Mouse (Mus musculus) Patski (cell line): ENCODE results near the gene Rnaseh2a. TPM values are rescaled to one million over a fixed set of nuclear protein-coding genes. Genes with fewer than 3 reads are reported as not detected.

ENCODE experiments used
- ATAC-seq: fragments of 100-300 bp; one replicate; pipeline ENCODE4 v1.8.0; 2021
- CTCF ChIA-PET: fragments of 350-600 bp; sonication (Branson Sonifier 250); formaldehyde crosslinking; loops from one replicate; lab custom pipeline; 2022; ENCODE audit warnings: inconsistent platforms; lab: Charles Lee
- POLR2A ChIA-PET: fragments of 350-600 bp; sonication (Branson Sonifier 250); formaldehyde crosslinking; loops from one replicate; lab custom pipeline; 2022; ENCODE audit warnings: antibody characterized with exemption, inconsistent platforms; lab: Charles Lee
- DNase-seq: peaks from one replicate; pipeline ENCODE4 v3.0.0-alpha.2; 2011; ENCODE audit warnings: low read depth, low spot score
- H3K27me3 ChIP-seq: fragments of 371-371 bp; one replicate; pipeline ENCODE4 v1.5.1; 2021
- CTCF ChIP-seq: fragments of 100-300 bp; IDR thresholded peaks from one replicate; pipeline ENCODE4 v1.5.1; 2021
- in situ Hi-C: fragments of 300-500 bp; cut with MboI; formaldehyde crosslinking; loops from 3 replicates; pipeline ENCODE4 v1.11.1; 2018; ENCODE audit warnings: low pct_unique_long_range_greater_than_20kb, mixed read lengths
- polyA plus RNA-seq: library from polyadenylated mRNA; unstranded; gene quantifications from one replicate; pipeline ENCODE4 v1.2.3, GENCODE M21; 2021

Gene Rnaseh2a
- polyA plus RNA-seq, 1 experiment from 2014 or later = 91.5 TPM

GRCm38 (mm10) chr8:84978248-84978940 is 8.8 kb upstream of the Rnaseh2a start, which contains the start of gene Junb:
Junb (minus strand) TSS chr8:84978718.
- no peak for DNase-seq
- ChIA-PET POLR2A (interaction anchor here (0.5 to 9.8 kb wide), 6 partner anchors 9 to 320 kb away, joined by 3 to 225 read pairs (median 4); partner anchors contain the start of genes Gm49661, Hook2, Prdx2 and Rnaseh2a), CTCF (interaction anchor here (1.0 to 13.4 kb wide), 2 partner anchors 12 to 21 kb away, joined by 4 to 351 read pairs; partner anchors contain the start of gene Hook2)
- no peaks in the 10 kb centered on the region for H3K27me3 ChIP-seq
- peak; percentile 22 for ATAC-seq
- in situ Hi-C loops = no loop called here
- TF ChIP-seq CTCF = no peak

GRCm38 (mm10) chr8:84977435-84978247 is 8.1 kb upstream of the Rnaseh2a start:
- no peak for TF ChIP-seq CTCF
- ChIA-PET CTCF (interaction anchor here (1.0 to 13.4 kb wide), 2 partner anchors 13 to 21 kb away, joined by 4 to 351 read pairs; partner anchors contain the start of gene Hook2), POLR2A (interaction anchor here (0.5 to 9.8 kb wide), 7 partner anchors 9 to 320 kb away, joined by 3 to 225 read pairs (median 5); partner anchors contain the start of genes Gm49661, Hook2, Prdx2 and Rnaseh2a)
- DNase-seq = no peak
- no peaks in the 10 kb centered on the region for H3K27me3 ChIP-seq
- no peak for ATAC-seq
- in situ Hi-C loops = no loop called here

- DNase-seq (no peak), ATAC-seq (no peak)
- CTCF ChIA-PET = interaction anchor here (3.0 to 13.4 kb wide), 2 partner anchors 8 to 14 kb away, joined by 24 to 351 read pairs; partner anchors contain the start of gene Hook2
- in situ Hi-C loops = no loop called here
- no peak for TF ChIP-seq CTCF
- H3K27me3 ChIP-seq = no peaks in the 10 kb centered on the region
- POLR2A ChIA-PET = interaction anchor here (0.9 to 9.8 kb wide), 5 partner anchors 8 to 50 kb away, joined by 3 to 225 read pairs (median 7); partner anchors contain the start of genes Gm49661, Hook2, Prdx2 and Rnaseh2a
Observed at GRCm38 (mm10) chr8:84976763-84977434, 7.3 kb upstream of the Rnaseh2a start.

- DNase-seq (no peak), ATAC-seq (peak; percentile 24)
- in situ Hi-C loops = no loop called here
- CTCF ChIA-PET = interaction anchor here (1.8 to 13.4 kb wide), 5 partner anchors 8 to 62 kb away, joined by 8 to 351 read pairs (median 24); partner anchors contain the start of gene Hook2
- H3K27me3 ChIP-seq = no peaks in the 10 kb centered on the region
- POLR2A ChIA-PET = interaction anchor here (0.9 to 9.8 kb wide), 7 partner anchors 9 to 50 kb away, joined by 3 to 225 read pairs (median 7); partner anchors contain the start of genes Hook2 and Trir
- TF ChIP-seq CTCF = no peak
Observed at GRCm38 (mm10) chr8:84976031-84976762, 6.6 kb upstream of the Rnaseh2a start.

- H3K27me3 ChIP-seq = no peaks in the 10 kb centered on the region
- in situ Hi-C loops = no loop called here
- DNase-seq (no peak), ATAC-seq (no peak)
- TF ChIP-seq CTCF = no peak
- POLR2A ChIA-PET = interaction anchor here (0.6 to 9.8 kb wide), 10 partner anchors 9 to 313 kb away, joined by 3 to 225 read pairs (median 6); partner anchors contain the start of genes Gm5741, Hook2, Ier2 and Trir
- CTCF ChIA-PET = interaction anchor here (1.0 to 13.4 kb wide), 10 partner anchors 9 to 70 kb away, joined by 3 to 351 read pairs (median 8); partner anchors contain the start of gene Hook2
Observed at GRCm38 (mm10) chr8:84975434-84975833, 5.9 kb upstream of the Rnaseh2a start.

- no peak for TF ChIP-seq CTCF
- POLR2A ChIA-PET = interaction anchor here (1.1 to 9.8 kb wide), 7 partner anchors 8 to 312 kb away, joined by 3 to 225 read pairs (median 5); partner anchors contain the start of genes Hook2 and Ier2
- CTCF ChIA-PET = interaction anchor here (0.9 to 13.4 kb wide), 12 partner anchors 9 to 69 kb away, joined by 3 to 351 read pairs (median 8); partner anchors contain the start of gene Hook2
- ATAC-seq = no peak
- no peaks in the 10 kb centered on the region for H3K27me3 ChIP-seq
- in situ Hi-C loops = no loop called here
- no peak for DNase-seq
Observed at GRCm38 (mm10) chr8:84974543-84975142, 5.1 kb upstream of the Rnaseh2a start.

- ChIA-PET POLR2A (interaction anchor here (1.1 to 9.8 kb wide), 5 partner anchors 14 to 55 kb away, joined by 3 to 225 read pairs (median 5); partner anchors contain the start of gene Hook2), CTCF (interaction anchor here (0.9 to 13.4 kb wide), 13 partner anchors 8 to 161 kb away, joined by 3 to 351 read pairs (median 8); partner anchors contain the start of gene Hook2)
- in situ Hi-C loops = no loop called here
- DNase-seq = no peak
- H3K27me3 ChIP-seq = no peaks in the 10 kb centered on the region
- no peak for ATAC-seq
- TF ChIP-seq CTCF = no peak
Observed at GRCm38 (mm10) chr8:84973803-84974542, 4.4 kb upstream of the Rnaseh2a start.

- no peak for DNase-seq
- in situ Hi-C loops = no loop called here
- ChIA-PET CTCF (interaction anchor here (1.4 to 13.4 kb wide), 4 partner anchors 16 to 160 kb away, joined by 3 to 351 read pairs (median 26); partner anchors contain the start of gene Hook2), POLR2A (interaction anchor here (9.8 kb wide), 1 partner anchor 15 kb away, joined by 225 read pairs; the partner anchor contains the start of gene Hook2)
- ATAC-seq = no peak
- H3K27me3 ChIP-seq = no peaks in the 10 kb centered on the region
- no peak for TF ChIP-seq CTCF
Observed at GRCm38 (mm10) chr8:84973079-84973478, 3.5 kb upstream of the Rnaseh2a start.
